ENCODE assay signal across 8 mouse cellular contexts in genomic region chr8:46209057-46209456, GRCm38 (mm10). TPM values are rescaled to one million over a fixed set of nuclear protein-coding genes. Genes with fewer than 3 reads are reported as not detected.
DNase-seq lines count a peak whose midpoint lies in the region; ATAC-seq lines count a peak whose summit lies in the region.
"Had no signal": no experiment of that assay in that cellular context is flagged by ENCODE, and none has a peak within 500 bp of the region (broad histone marks: within the 10 kb centered on the region; RNA-seq: fewer than 3 reads in every experiment).

No protein-coding gene starts in this region.

- H3K27me3 ChIP-seq in embryonic facial prominence, embryonic 11.5 days (ENCODE audit: control insufficient read depth, insufficient read depth, low read length), result no peaks in the 10 kb centered on the region
- H3K27me3 ChIP-seq in hindbrain, embryonic 15.5 days, result no peaks in the 10 kb centered on the region
- no peaks in the 10 kb centered on the region for H3K27me3 ChIP-seq in midbrain, embryonic 15.5 days (replicated peaks)
- H3K27me3 ChIP-seq: megakaryocyte, embryonic 14.5 days had no signal

- H3K4me2 ChIP-seq in embryonic facial prominence, embryonic 11.5 days (ENCODE audit: low read depth, low read length), result peak overlapping the region; percentile 78
- peak overlapping the region; percentile 92 for H3K4me2 ChIP-seq in hindbrain, embryonic 15.5 days
- peak overlapping the region; percentile 84 for H3K4me2 ChIP-seq in midbrain, embryonic 15.5 days

- H3K9me3 ChIP-seq in embryonic facial prominence, embryonic 11.5 days (replicated peaks; ENCODE audit: control insufficient read depth, low read length), result no peaks in the 10 kb centered on the region
- no peaks in the 10 kb centered on the region for H3K9me3 ChIP-seq in hindbrain, embryonic 15.5 days
- H3K9me3 ChIP-seq in midbrain, embryonic 15.5 days, result no peaks in the 10 kb centered on the region
- H3K9me3 ChIP-seq: megakaryocyte, embryonic 14.5 days had no signal

- ATAC-seq in embryonic facial prominence, embryonic 11.5 days (replicated peaks; ENCODE audit: insufficient number of reproducible peaks, low FRiP score, low TSS enrichment, low read depth), result no peak
- ATAC-seq in hindbrain, embryonic 15.5 days (ENCODE audit: low FRiP score, low read depth), result no peak
- no peak for ATAC-seq in midbrain, embryonic 15.5 days (replicated peaks)

- WGBS in embryonic facial prominence, embryonic 11.5 days, result 63% methylated on average over 15 of the region's 15 CpGs
- 74% methylated on average over 15 of the region's 15 CpGs for WGBS in hindbrain, embryonic 15.5 days
- 73% methylated on average over 15 of the region's 15 CpGs for WGBS in midbrain, embryonic 15.5 days

- no peak overlapping the region for H3K9ac ChIP-seq in embryonic facial prominence, embryonic 11.5 days (replicated peaks; ENCODE audit: low read length)
- peak overlapping the region; percentile 97 for H3K9ac ChIP-seq in hindbrain, embryonic 15.5 days
- no peak overlapping the region for H3K9ac ChIP-seq in midbrain, embryonic 15.5 days

- DNase-seq in thymus, postnatal 14 days, result peak; percentile 13
- DNase-seq in thymus, postnatal 25 days, result no peak
- no peak for DNase-seq in embryonic facial prominence, embryonic 11.5 days (ENCODE audit: low spot score)
- no peak for DNase-seq in adrenal gland, adult 8-10 months
- no peak for DNase-seq in right cerebral cortex, adult 18-20 months

- no peak overlapping the region for H3K27ac ChIP-seq in embryonic facial prominence, embryonic 11.5 days (replicated peaks; ENCODE audit: low read depth, low read length)
- 0 out of 2 replicates have a peak overlapping the region, but pooled peaks have one; percentile 40 for H3K27ac ChIP-seq in hindbrain, embryonic 15.5 days (replicated peaks)
- H3K27ac ChIP-seq in midbrain, embryonic 15.5 days, result no peak overlapping the region

- H3K4me3 ChIP-seq in embryonic facial prominence, embryonic 11.5 days (ENCODE audit: low read depth, low read length), result peak overlapping the region; percentile 14
- H3K4me3 ChIP-seq in hindbrain, embryonic 15.5 days, result peak overlapping the region; percentile 92
- H3K4me3 ChIP-seq in midbrain, embryonic 15.5 days, result peak overlapping the region; percentile 94
- H3K4me3 ChIP-seq: megakaryocyte, embryonic 14.5 days had no signal

- 0 out of 2 replicates have a peak, but pooled peaks cover 2% of the 10 kb centered on the region for H3K4me1 ChIP-seq in embryonic facial prominence, embryonic 11.5 days (ENCODE audit: control insufficient read depth, insufficient read depth, low read length)
- H3K4me1 ChIP-seq in hindbrain, embryonic 15.5 days (replicated peaks), result peaks cover 53% of the 10 kb centered on the region
- peaks cover 38% of the 10 kb centered on the region for H3K4me1 ChIP-seq in midbrain, embryonic 15.5 days

- H3K36me3 ChIP-seq in embryonic facial prominence, embryonic 11.5 days (replicated peaks; ENCODE audit: control insufficient read depth, insufficient read depth, low read depth, low read length), result peaks cover 5% of the 10 kb centered on the region; the same call in 1 of the 2 replicates
- peaks cover 46% of the 10 kb centered on the region for H3K36me3 ChIP-seq in hindbrain, embryonic 15.5 days
- H3K36me3 ChIP-seq in midbrain, embryonic 15.5 days (replicated peaks), result peaks cover 32% of the 10 kb centered on the region

RNA-seq across cellular contexts. Expression of gene Slc25a4, which starts 2.0 kb away (rescaled TPM):
- 508 and 538 TPM in 2 replicates for polyA plus RNA-seq in embryonic facial prominence, embryonic 11.5 days (2014; fragmentation: Nextera tagmentation; extraction: Ambion mirVana)
- 920 and 933 TPM in 2 replicates for polyA plus RNA-seq in hindbrain, embryonic 15.5 days (2015; fragmentation: Nextera tagmentation; extraction: Ambion mirVana)
- polyA plus RNA-seq in midbrain, embryonic 15.5 days (2015; fragmentation: Nextera tagmentation; extraction: Ambion mirVana), result 811 and 847 TPM in 2 replicates
- total RNA-seq in adrenal gland, adult 8-10 months (2022), result 100 to 1,000 TPM; 161 to 210 (median 183) TPM

RNA-seq across cellular contexts. Expression of gene Snx25, which starts 57.1 kb away (rescaled TPM):
- 6.5 and 7.4 TPM in 2 replicates for polyA plus RNA-seq in embryonic facial prominence, embryonic 11.5 days (2014; fragmentation: Nextera tagmentation; extraction: Ambion mirVana)
- 10.9 and 11.2 TPM in 2 replicates for polyA plus RNA-seq in hindbrain, embryonic 15.5 days (2015; fragmentation: Nextera tagmentation; extraction: Ambion mirVana)
- 9.9 and 10.5 TPM in 2 replicates for polyA plus RNA-seq in midbrain, embryonic 15.5 days (2015; fragmentation: Nextera tagmentation; extraction: Ambion mirVana)
- 10 to 100 TPM; 15.1 to 24.6 (median 19.1) TPM for total RNA-seq in adrenal gland, adult 8-10 months (2022)

RNA-seq across cellular contexts. Expression of gene Cfap97, which starts 57.5 kb away (rescaled TPM):
- polyA plus RNA-seq in embryonic facial prominence, embryonic 11.5 days (2014; fragmentation: Nextera tagmentation; extraction: Ambion mirVana), result 25.5 and 32.9 TPM in 2 replicates
- 21.3 and 22.4 TPM in 2 replicates for polyA plus RNA-seq in hindbrain, embryonic 15.5 days (2015; fragmentation: Nextera tagmentation; extraction: Ambion mirVana)
- 27.3 and 29.2 TPM in 2 replicates for polyA plus RNA-seq in midbrain, embryonic 15.5 days (2015; fragmentation: Nextera tagmentation; extraction: Ambion mirVana)
- total RNA-seq in adrenal gland, adult 8-10 months (2022), result 10 to 100 TPM; 24.3 to 28.4 (median 24.9) TPM

Comparison
In these comparisons a context has a peak if more than half of its experiments do, and no peak if none do; other contexts are left out.
1. H3K4me3 ChIP-seq: peak in every context shown above with its lines; median percentile 94 in midbrain, embryonic 15.5 days; 92 in hindbrain, embryonic 15.5 days; 14 in embryonic facial prominence, embryonic 11.5 days.